Mouse (Mus musculus) embryonic fibroblast, embryonic 13.5 days (primary cell): Measurements from ENCODE around the gene Camk2g. TPM values are rescaled to one million over a fixed set of nuclear protein-coding genes. Genes with fewer than 3 reads are reported as not detected.

Source experiments
- H3K27ac ChIP-seq: 2 replicates; pipeline ENCODE4 v1.5.1; 2012; ENCODE audit warnings: low read length, control low read depth, inconsistent platforms; ENCODE audit not compliant: insufficient read depth
- H3K4me1 ChIP-seq: 2 replicates; pipeline ENCODE4 v1.6.1; 2011; ENCODE audit warnings: low read length; ENCODE audit not compliant: control insufficient read depth, insufficient read depth
- H3K4me3 ChIP-seq: 2 replicates; pipeline ENCODE4 v1.5.1; 2011; ENCODE audit warnings: mild to moderate bottlenecking, control low read depth, low read length; ENCODE audit not compliant: insufficient read depth
- CTCF ChIP-seq: IDR thresholded peaks from 2 replicates; pipeline ENCODE4 v1.5.1; 2011; ENCODE audit warnings: mild to moderate bottlenecking, control low read depth, low read length, moderate library complexity, borderline replicate concordance; ENCODE audit not compliant: insufficient read depth
- POLR2A ChIP-seq: IDR thresholded peaks from 2 replicates; pipeline ENCODE4 v1.6.1; 2011; ENCODE audit warnings: low read depth, mild to moderate bottlenecking, control low read depth, low read length, moderate library complexity
- polyA plus RNA-seq: library from polyadenylated mRNA; stranded (reverse); fragments of >200 nt; gene quantifications from 2 replicates; pipeline ENCODE4 v1.2.4, GENCODE M21; 2011; ENCODE audit warnings: low read depth; ENCODE audit not compliant: missing spikeins, insufficient read length

Camk2g gene
- polyA plus RNA-seq, 1 experiment: 105 TPM

DNA sequence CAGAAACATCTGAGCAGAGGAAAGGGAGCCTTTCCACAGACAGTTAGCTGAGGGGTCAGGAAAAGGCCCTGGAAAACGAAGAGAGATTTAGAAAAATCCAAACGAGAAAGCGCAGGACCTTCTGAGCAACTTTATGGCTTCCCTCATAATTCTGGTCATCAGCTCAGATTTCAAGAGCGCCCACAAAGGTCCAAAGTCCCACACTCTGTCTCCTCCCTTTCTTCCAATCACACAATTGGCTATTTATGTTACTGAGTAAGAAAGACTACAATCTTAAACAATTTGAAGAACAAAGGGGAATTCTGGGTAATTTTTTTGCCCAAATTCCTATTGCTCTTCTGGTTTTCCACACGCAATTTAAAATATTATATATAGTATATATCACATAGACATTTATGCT lies 43.4 kb downstream of the Camk2g start:
- Histone ChIP-seq H3K27ac (peak overlapping the region; percentile 45), H3K4me1 (no peaks in the 10 kb centered on the region), H3K4me3 (no peak overlapping the region)
- no peak for TF ChIP-seq CTCF
- TF ChIP-seq POLR2A: no peak

- H3K4me3 ChIP-seq: no peak overlapping the region
- H3K27ac ChIP-seq: no peak overlapping the region; the same call in 1 of the 2 replicates
- TF ChIP-seq CTCF (no peak), POLR2A (no peak)
- H3K4me1 ChIP-seq: no peaks in the 10 kb centered on the region
These were observed 44.3 kb downstream of the Camk2g start for GRCm38 (mm10) chr14:20749494-20750051.

- H3K27ac ChIP-seq: no peak overlapping the region
- TF ChIP-seq CTCF (no peak), POLR2A (no peak)
- no peak overlapping the region for H3K4me3 ChIP-seq
- H3K4me1 ChIP-seq: no peaks in the 10 kb centered on the region
These were observed 45.5 kb downstream of the Camk2g start for GRCm38 (mm10) chr14:20748388-20748787.

GRCm38 (mm10) chr14:20746935-20747334 lies 47.0 kb downstream of the Camk2g start:
- H3K4me3 ChIP-seq: no peak overlapping the region
- no peaks in the 10 kb centered on the region for H3K4me1 ChIP-seq
- H3K27ac ChIP-seq: no peak overlapping the region
- TF ChIP-seq POLR2A (no peak), CTCF (no peak)

DNA sequence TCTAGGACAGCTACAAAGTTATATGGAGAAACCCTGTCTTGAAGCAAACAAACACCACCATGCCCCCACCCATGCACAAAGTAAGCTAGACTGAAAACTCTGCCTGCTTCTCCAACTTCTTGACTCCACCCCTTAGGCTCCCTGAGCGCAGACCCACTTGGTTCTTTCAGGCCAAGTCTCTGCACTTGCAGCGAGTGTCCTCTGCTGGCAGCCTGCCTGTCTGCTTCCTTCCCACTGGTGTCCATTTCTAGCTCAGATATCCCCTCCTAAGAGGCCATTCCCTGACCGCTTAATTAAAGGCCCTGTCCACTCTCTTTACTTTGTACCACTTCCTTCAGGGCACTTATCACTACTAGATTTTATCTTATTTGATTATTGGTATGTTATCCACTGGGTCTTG lies 50.3 kb downstream of the Camk2g start:
- Histone ChIP-seq H3K4me3 (no peak overlapping the region), H3K4me1 (no peaks in the 10 kb centered on the region), H3K27ac (no peak overlapping the region)
- TF ChIP-seq CTCF (no peak), POLR2A (no peak)

- H3K4me1 ChIP-seq: peaks cover 4% of the 10 kb centered on the region; the same call in 1 of the 2 replicates
- no peak for TF ChIP-seq POLR2A
- TF ChIP-seq CTCF: no peak
- no peak overlapping the region for H3K4me3 ChIP-seq
- no peak overlapping the region for H3K27ac ChIP-seq
These were observed 52.6 kb downstream of the Camk2g start for GRCm38 (mm10) chr14:20741301-20741700.

GRCm38 (mm10) chr14:20738511-20738910 lies 55.4 kb downstream of the Camk2g start:
- Histone ChIP-seq H3K4me3 (no peak overlapping the region), H3K27ac (0 out of 2 replicates have a peak overlapping the region, but pooled peaks have one; percentile 15), H3K4me1 (peaks cover 4% of the 10 kb centered on the region; the same call in 1 of the 2 replicates)
- TF ChIP-seq POLR2A (no peak), CTCF (no peak)

GRCm38 (mm10) chr14:20737306-20737705 lies 56.6 kb downstream of the Camk2g start:
- Histone ChIP-seq H3K4me1 (peaks cover 4% of the 10 kb centered on the region; the same call in 1 of the 2 replicates), H3K27ac (no peak overlapping the region), H3K4me3 (no peak overlapping the region)
- no peak for TF ChIP-seq POLR2A
- peak; percentile 70; the same call in 1 of the 2 replicates for TF ChIP-seq CTCF

DNA sequence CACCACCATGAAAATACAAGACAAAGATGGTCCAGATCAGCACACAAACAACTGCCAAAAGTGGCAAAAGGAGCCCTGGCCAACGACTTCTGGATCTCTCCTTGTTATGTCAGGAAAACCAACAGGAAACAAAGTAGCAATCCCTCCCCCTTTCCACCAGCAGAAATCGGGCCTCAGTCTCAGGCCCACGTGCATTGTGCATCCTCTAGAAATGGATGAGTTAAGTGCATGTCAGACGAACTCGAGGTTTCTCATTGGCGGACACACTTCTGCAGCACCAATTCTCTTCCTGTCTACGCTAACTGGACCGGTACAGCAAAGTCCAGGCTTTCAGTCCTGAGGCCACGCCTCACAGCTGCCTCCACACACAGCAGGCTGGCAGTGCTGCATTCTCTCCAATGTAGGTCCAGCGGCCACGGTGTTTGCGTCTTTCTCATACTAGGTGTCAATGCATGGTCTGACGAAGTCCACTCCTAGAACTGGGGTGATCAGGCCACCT lies 57.9 kb downstream of the Camk2g start:
- H3K27ac ChIP-seq: no peak overlapping the region
- no peak overlapping the region for H3K4me3 ChIP-seq
- TF ChIP-seq CTCF (no peak), POLR2A (no peak)
- peaks cover 6% of the 10 kb centered on the region; the same call in 1 of the 2 replicates for H3K4me1 ChIP-seq

DNA sequence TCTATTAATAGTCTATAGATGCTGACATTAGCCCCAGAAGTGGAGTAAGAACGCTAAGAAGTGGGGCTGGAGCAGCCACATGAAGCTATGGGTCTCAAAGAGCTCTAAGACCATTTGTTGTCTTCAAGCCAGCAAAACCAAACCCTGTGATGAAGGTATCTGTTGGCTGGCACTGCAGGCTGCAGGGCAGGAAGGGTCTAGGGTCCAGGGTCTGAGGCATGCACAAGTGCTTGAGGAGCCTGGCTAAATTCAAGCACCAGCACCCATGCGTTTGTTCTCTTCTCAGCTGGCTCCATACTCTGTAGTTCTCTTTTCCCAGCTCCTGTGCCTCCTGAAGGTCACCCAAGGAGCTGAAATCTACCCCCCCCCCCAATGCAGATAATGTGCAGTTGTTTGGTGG lies 58.8 kb downstream of the Camk2g start:
- Histone ChIP-seq H3K4me1 (peaks cover 7% of the 10 kb centered on the region; the same call in 1 of the 2 replicates), H3K27ac (0 out of 2 replicates have a peak overlapping the region, but pooled peaks have one; percentile 31), H3K4me3 (no peak overlapping the region)
- TF ChIP-seq CTCF (no peak), POLR2A (no peak)
